Mouse (Mus musculus) layer of hippocampus, adult 8-10 months (tissue): ENCODE measurements around the gene Vmn2r29. TPM values are rescaled to one million over a fixed set of nuclear protein-coding genes. Genes with fewer than 3 reads are reported as not detected.
"Not testable (repeated sequence)": the region's sequence is repeated elsewhere in the genome, so short reads cannot be mapped to it uniquely, and the experiment has no call there.

Experiments used
- DNase-seq, 2 experiments: peaks; one replicate each; pipeline ENCODE4 v3.0.0; 2022; ENCODE audit warnings: low spot score in 2 of 2
- total RNA-seq, 4 experiments: library from RNA; stranded (reverse); gene quantifications; 2 replicates each; pipeline ENCODE4 v1.2.4; 2022

Vmn2r29 gene
- total RNA-seq, result 1 to 10 TPM; 1.9 to 4.2 (median 2.2) TPM

DNA sequence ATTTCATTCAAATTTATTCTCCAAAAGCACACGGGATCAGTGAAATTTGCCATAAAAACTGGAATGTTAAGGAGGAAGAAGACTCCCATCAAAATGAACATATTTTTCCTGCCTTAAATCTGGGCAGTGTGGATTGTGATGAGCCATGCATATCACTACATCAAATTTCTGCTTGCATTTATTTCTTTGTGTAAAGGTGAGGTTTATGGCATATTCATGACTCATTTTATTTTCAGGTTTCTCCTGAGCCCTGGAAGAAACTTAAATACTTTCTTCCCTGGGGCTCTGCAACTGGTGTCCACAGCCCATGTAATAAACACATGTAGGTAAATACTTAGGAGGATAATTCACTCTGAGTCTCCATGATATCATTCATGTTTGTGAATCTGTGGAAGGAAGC is at the start of gene Vmn2r29:
Gene Vmn2r29, minus strand, starts transcription at position 101 of the 400 bp plus-strand sequence.
- not testable (repeated sequence) for DNase-seq

DNA sequence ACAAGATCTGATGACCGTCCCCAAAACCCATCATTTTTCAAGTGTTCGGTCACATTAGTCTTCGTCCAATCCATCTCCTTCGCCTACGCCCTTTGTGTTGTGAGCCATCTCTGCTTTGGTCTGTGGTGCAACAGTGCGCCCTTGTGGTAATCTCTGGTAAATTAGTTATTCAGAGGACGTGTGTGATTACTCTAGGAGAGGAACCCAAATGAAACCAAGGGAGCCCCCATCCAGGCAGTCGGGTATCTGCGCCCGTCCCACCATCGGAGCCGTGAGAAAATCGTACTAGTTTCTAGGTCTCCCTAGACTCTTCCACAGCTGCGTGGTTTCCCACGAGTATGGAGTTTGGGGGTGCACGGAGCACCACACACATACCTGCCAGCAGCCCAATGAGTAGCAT is 48.5 kb upstream of the Vmn2r29 start:
- DNase-seq, result peak; percentile 52 to 63

DNA sequence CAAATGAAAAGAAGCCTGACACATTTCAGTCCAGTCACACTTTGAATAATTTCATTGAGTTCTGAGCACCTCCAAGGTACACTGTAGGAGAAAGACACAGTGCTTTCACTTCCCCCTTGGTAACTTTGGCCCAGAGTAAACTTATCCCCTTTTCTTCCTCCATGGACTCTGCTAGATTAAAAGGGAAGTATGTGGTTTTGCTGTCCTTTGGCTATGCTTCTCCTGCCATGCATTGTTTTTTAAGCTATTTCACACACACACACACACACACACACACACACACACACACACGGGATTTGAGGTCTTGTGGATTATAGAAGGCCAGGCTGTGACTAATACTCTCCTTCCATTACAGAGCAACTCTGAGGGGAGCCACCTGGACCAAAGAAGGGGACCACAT is 34.3 kb upstream of the Vmn2r29 start:
- DNase-seq, result no peak

DNA sequence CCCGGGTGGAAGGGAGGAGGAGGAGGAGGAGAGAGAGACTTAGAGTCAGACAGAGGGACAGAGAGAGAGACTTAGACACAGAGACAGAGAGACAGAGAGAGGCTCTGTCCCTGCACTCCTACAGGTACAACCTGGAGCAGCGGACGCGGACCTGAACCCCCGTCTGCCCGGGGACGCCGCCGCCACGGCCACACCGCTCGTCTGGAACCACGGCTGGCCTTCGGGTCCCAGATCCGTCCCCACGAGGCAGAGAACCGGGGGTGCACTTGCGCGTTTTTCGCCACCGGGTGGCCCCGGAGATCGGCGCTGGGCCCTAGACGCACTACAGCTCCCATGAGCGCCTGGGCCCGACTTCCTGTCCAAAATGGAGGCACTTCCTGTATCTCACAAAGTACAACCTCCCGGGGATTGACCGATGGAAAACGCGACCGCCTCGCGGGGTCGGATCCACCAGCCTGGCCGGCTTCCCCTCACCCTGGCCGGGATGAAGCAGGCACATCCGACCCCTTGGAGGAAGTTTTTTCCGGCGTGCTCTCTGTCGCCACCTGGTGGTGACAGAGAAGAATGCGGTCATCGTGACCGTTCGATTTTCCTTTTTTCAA is 30.9 kb upstream of the Vmn2r29 start, which contains the start of gene Gm45844:
Gene Gm45844, minus strand, starts transcription at position 324 of the 602 bp plus-strand sequence.
- peak; percentile 96 to 97 for DNase-seq

DNA sequence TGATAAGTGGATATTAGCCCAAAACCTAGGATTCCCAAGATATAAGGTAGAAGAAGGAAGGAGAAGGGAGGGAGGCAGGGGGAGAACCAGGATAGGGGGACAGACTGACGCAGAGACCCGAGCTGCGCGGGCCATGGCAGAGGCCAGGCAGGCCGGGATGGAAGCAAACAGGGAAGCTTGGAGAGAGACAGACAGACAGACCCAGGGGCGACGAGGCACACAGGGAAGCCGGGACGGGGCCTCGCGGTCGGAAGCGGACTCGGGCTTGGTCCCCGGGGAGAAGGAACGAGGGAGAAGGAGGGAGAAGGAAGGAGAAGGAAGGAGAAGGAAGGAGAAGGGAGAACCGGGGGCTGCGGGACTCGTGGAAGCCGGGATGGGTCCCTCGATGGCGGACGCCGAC is 30.4 kb upstream of the Vmn2r29 start:
- DNase-seq, result not testable (repeated sequence)

DNA sequence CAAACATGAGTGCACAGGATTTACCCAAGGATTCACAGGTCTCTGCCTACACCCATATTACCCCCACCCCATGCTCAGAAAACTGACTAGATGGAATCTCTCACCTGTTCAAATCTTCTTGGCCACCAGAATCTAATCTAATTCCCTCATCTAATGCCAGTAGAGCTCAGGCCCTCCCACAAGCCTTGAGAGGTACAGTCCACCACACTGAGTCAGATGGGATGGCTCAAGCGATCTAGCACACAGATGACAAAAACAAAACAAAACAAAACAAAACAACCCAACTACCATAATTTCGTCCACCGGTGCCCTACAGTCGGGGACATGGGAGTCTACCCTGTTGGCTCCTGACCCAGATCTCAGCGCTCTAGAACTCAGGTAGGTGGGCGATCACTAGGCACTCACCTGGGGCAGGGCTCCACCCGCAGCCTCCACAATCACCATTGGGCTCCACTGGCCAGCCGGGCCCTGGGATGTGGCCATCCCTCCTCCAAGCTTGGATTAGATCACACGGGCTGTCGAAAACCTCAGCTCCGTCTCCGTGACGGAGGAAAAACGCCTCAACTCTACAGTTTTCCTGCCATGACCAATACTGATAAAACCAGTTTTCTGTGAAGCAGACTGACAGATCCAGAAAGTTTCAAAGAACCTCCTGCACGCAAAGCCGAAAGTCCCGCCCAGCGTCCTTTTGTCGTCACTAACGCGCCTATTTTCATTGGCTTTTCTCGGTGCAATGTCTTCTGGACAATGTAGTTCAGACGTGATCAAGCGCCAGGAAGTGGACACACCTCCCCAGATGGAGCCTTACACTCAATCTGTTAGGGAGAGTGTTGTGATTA is 37.6 kb downstream of the Vmn2r29 start, which contains the start of gene Zfp772:
Gene Zfp772, minus strand, starts transcription at position 686 of the 839 bp plus-strand sequence.
- DNase-seq, result peak; percentile 46 to 50

DNA sequence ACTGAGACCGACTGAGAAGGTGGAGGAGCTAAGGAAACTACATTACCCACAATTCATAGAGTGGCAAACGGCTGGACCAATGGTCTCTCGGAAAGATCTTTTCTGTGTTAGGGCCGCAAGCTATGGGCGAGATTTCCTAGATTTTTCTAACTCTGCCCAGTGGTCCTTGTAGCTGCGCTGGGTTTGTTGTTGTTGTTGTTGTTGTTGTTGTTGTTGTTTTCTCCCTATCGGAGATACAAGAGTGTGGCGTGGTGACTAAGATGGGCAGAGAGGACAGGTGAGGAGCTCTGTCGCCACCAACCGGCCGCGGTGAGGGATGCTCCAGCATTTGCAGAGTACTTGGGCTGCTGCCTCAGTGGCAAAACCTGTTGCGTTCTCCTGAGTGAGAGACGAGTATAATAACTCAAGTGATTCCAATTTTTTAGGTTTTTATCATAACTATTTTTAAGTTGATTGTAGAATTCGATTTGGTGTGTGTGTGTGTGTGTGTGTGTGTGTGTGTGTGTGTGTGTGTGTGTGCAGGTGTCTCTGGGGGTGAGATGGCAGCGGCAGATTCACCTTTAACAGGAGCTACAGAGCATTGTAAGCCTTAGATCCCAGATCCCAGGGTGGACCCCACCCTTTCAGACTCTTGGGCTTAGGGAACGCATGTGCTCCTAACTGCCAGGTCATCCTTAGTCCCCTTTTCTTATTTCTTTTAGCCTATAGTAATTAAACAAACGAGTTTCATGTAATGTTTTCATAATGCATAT is 58.8 kb downstream of the Vmn2r29 start:
- peak; percentile 55 to 75 for DNase-seq

DNA sequence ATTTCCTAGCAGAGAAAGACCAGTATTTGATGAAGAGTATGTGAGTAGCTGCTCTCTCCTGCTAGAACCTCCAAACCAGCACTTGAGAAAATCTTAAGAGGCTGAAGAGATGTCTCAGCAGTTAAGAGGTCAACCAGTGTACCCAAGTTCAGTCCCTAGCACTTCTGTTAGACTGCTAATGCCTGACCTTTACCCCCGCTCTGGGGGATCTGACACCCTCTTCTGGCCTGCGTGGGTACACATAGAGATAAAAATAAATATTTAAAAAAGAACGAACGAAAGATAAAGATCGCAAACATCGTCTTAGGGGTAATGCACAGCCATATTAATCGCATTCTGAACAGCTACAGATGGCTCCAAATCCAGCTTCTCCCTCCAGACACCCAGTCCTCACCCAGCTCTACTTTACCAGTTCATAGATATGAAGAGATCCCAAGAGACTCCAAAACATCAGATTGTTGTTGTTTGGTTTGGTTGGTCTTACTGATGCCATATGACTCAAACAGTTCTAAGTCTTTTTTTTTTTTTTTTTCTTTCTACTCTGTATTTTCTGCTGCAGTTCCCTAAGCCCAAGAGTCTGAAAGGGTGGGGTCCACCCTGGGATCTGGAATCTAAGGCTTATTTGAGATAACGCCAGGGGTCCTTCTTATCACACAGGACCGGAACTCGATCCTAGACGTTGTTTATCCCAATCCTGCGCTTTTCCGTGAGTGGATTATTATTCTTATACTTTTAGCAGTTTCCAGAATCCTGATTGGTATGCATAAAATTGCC is 59.5 kb downstream of the Vmn2r29 start:
- DNase-seq, result no peak

DNA sequence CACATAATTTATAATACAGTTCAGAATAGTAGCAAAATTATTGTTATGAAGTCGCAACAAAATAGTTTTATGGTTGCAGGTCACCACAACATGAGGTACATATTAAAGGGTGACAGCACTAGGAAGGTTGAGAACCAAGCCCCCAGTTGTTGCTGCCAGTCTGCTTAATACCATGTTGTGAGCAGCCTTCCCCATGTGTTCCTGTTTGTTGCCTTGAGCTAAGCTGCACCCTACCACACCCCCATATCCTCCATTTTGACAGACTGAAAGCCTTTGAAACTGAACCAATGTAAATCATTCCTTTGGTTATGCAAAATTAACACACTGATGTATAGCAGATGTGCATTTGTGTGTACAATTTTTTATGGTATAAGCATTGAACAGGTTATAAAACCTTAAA is 61.2 kb downstream of the Vmn2r29 start:
- DNase-seq, result no peak

Other genes with a start within 250 kb of the Vmn2r29 start
- gene Zfp954, start 125.8 kb downstream of the Vmn2r29 start, total RNA-seq, result 10 to 100 TPM; 11.4 to 14.5 (median 13.5) TPM
- 1 to 10 TPM; 2.3 to 3.5 (median 3.0) TPM for gene Zfp773, start 110.6 kb downstream of the Vmn2r29 start, total RNA-seq
- gene Zfp418, start 76.0 kb downstream of the Vmn2r29 start, total RNA-seq, result 1 to 10 TPM; 7.0 to 9.4 (median 8.6) TPM
- gene Zfp772, start 37.3 kb downstream of the Vmn2r29 start, total RNA-seq, result 10 to 100 TPM in 1 of 4 experiments, 1 to 10 TPM in 3; 7.0 to 10.2 (median 9.0) TPM
- 10 to 100 TPM; 11.4 to 12.6 (median 11.8) TPM for gene Gm45844, start 31.0 kb upstream of the Vmn2r29 start, total RNA-seq
- gene Clcn4, start 53.5 kb upstream of the Vmn2r29 start, total RNA-seq, result 100 to 1,000 TPM; 119 to 129 (median 124) TPM
- gene Vmn2r30, start 90.3 kb upstream of the Vmn2r29 start, total RNA-seq, result under 1 TPM; 0.16 to 0.45 (median 0.27) TPM
- gene Gm45783, start 127.2 kb upstream of the Vmn2r29 start, total RNA-seq, result under 1 TPM in 1 of 4 experiments, not detected in 3; 0.67 TPM
- gene Vmn2r31, start 152.4 kb upstream of the Vmn2r29 start, total RNA-seq, result not detected
- not detected for gene Vmn2r32, start 232.7 kb upstream of the Vmn2r29 start, total RNA-seq